Mouse (Mus musculus) liver, adult 2 months (tissue): ENCODE results near the gene Krt24. TPM values are rescaled to one million over a fixed set of nuclear protein-coding genes. Genes with fewer than 3 reads are reported as not detected.

Experiments
- DNase-seq: peaks from one replicate; pipeline ENCODE4 v3.0.0-alpha.2; 2011; ENCODE audit warnings: low read depth, low spot score; ENCODE audit errors: extremely low read depth
- H3K27ac ChIP-seq: fragments of 200-500 bp; replicated peaks from 2 replicates; pipeline ENCODE4 v1.5.1; 2012; ENCODE audit warnings: low read depth, mild to moderate bottlenecking, control low read depth, inconsistent platforms, low read length; ENCODE audit not compliant: insufficient read depth
- H3K27me3 ChIP-seq: fragments of 200-500 bp; 2 replicates; pipeline ENCODE4 v1.6.1; 2012; ENCODE audit warnings: mild to moderate bottlenecking, moderate library complexity, low read length, inconsistent platforms; ENCODE audit not compliant: control insufficient read depth, insufficient read depth
- H3K36me3 ChIP-seq: fragments of 200-500 bp; 2 replicates; pipeline ENCODE4 v1.6.1; 2012; ENCODE audit warnings: low read length, inconsistent platforms; ENCODE audit not compliant: control insufficient read depth, insufficient read depth
- H3K4me1 ChIP-seq: fragments of 200-500 bp; 2 replicates; pipeline ENCODE4 v1.6.1; 2011; ENCODE audit warnings: low read length; ENCODE audit not compliant: control insufficient read depth, insufficient read depth
- H3K4me3 ChIP-seq: fragments of 200-500 bp; 2 replicates; pipeline ENCODE4 v1.5.1; 2011; ENCODE audit warnings: low read depth, mild to moderate bottlenecking, control low read depth, low read length, moderate library complexity; ENCODE audit not compliant: insufficient read depth
- H3K79me2 ChIP-seq: fragments of 200-500 bp; 2 replicates; pipeline ENCODE4 v1.6.1; 2012; ENCODE audit warnings: inconsistent platforms, mild to moderate bottlenecking, low read length, moderate library complexity; ENCODE audit not compliant: control insufficient read depth, insufficient read depth
- H3K9ac ChIP-seq: fragments of 200-500 bp; 2 replicates; pipeline ENCODE4 v1.6.1; 2012; ENCODE audit warnings: low read depth, mild to moderate bottlenecking, control low read depth, inconsistent platforms, low read length
- CTCF ChIP-seq: fragments of 200-500 bp; IDR thresholded peaks from 2 replicates; pipeline ENCODE4 v1.5.1; 2011; ENCODE audit warnings: low read depth, low read length, control low read depth
- POLR2A ChIP-seq: fragments of 200-500 bp; IDR thresholded peaks from 2 replicates; pipeline ENCODE4 v1.6.1; 2011; ENCODE audit warnings: low read length, control low read depth; ENCODE audit not compliant: insufficient read depth; ENCODE audit errors: extremely low read depth
- WGBS: fragments of 180-500 bp; shearing (Covaris S2); methylation state at CpG from one replicate; pipeline ENCODE4 v1.1.7; 2018; 5-methylcytosine and 5-hydroxymethylcytosine counted together
- polyA plus RNA-seq: library from polyadenylated mRNA; depleted of rRNA; stranded (reverse); fragments of >200 nt; gene quantifications from 2 replicates; pipeline ENCODE4 v1.2.3, GENCODE M21; 2012
- total RNA-seq: library from RNA; depleted of rRNA; stranded (reverse); fragments of >200 nt; gene quantifications from 2 replicates; pipeline ENCODE4 v1.2.3, GENCODE M21; 2014

Krt24 gene
- total and polyA plus RNA-seq, 2 experiments = not detected

DNA sequence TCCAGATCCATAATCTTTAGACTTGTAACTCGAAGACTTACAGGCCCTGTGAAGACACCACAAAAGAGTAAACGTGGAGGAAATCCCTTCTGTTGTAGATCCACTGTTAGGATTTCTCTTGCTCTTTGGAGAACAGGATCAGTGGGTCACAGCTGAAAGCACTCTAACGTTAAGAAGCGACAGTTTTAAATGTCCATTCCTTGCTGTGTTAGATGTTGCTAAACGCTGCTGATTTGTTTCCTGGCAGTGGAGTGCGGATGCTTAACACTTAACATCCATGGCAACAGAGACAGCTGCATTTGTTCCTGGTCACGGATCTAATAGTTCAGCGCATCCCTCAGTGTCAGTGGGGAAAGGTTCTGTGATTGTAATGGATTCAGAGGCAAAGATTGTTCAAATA lies 31.5 kb upstream of the Krt24 start:
- WGBS = 81% methylated on average over 8 of the region's 8 CpGs
- no peaks in the 10 kb centered on the region for H3K36me3 ChIP-seq
- no peak for TF ChIP-seq CTCF
- no peak for TF ChIP-seq POLR2A

DNA sequence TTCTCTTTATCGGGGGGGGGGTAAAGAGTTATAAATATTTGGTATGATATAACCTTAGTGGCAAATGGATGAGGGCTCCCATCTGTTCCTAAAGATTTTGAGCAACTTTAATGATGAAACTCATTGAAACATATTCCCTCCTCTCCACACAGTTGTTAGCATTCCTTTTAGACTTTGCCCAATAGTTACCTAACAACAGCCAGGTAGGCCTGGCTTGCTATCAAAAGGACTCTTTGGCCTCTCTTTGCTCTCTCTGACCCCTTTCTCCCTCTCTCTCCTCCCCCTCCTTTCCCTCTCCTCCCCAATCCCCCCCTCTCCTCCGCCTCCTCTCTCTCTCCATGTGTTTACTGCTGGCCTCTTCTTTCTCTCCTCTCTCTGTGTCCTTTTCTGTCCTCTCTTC lies 29.5 kb upstream of the Krt24 start:
- no peaks in the 10 kb centered on the region for H3K36me3 ChIP-seq
- H3K4me3 ChIP-seq = no peak overlapping the region
- H3K27ac ChIP-seq = no peak overlapping the region
- no peaks in the 10 kb centered on the region for H3K27me3 ChIP-seq
- TF ChIP-seq CTCF (no peak), POLR2A (no peak)
- H3K79me2 ChIP-seq = no peaks in the 10 kb centered on the region
- H3K4me1 ChIP-seq = no peaks in the 10 kb centered on the region
- peak; percentile 48 for DNase-seq
- H3K9ac ChIP-seq = no peak overlapping the region
- 38% methylated on average over 2 of the region's 2 CpGs for WGBS

More for the DNA sequence above, 31.5 kb upstream of the Krt24 start:
- Histone ChIP-seq H3K4me1 (no peaks in the 10 kb centered on the region), H3K79me2 (no peaks in the 10 kb centered on the region), H3K27ac (no peak overlapping the region), H3K27me3 (no peaks in the 10 kb centered on the region), H3K4me3 (no peak overlapping the region), H3K9ac (no peak overlapping the region)
- DNase-seq = no peak

DNA sequence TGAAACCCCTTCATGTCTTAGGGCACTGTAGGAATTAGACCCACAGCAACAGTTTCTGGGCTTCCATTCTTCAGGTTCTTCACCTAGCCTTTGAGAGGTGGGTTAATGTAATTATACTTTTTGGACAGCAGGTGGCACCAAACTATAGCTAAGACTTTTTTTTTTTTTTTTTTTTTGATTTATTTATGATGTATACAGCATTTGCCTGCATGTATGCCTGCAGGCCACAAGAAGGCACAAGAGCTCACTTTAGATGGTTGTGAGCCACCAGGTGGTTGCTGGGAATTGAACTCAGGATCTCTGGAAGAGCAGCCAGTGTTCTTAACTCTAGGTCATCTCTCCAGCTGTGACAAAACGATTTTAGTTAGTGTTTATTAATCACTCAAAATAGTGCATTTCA lies 25.8 kb upstream of the Krt24 start:
- 92% methylated on average over 1 of the region's 1 CpGs for WGBS
- TF ChIP-seq POLR2A (no peak), CTCF (no peak)
- Histone ChIP-seq H3K4me3 (no peak overlapping the region), H3K9ac (no peak overlapping the region), H3K4me1 (no peaks in the 10 kb centered on the region), H3K79me2 (no peaks in the 10 kb centered on the region), H3K36me3 (no peaks in the 10 kb centered on the region), H3K27ac (no peak overlapping the region), H3K27me3 (no peaks in the 10 kb centered on the region)
- peak; percentile 28 for DNase-seq

DNA sequence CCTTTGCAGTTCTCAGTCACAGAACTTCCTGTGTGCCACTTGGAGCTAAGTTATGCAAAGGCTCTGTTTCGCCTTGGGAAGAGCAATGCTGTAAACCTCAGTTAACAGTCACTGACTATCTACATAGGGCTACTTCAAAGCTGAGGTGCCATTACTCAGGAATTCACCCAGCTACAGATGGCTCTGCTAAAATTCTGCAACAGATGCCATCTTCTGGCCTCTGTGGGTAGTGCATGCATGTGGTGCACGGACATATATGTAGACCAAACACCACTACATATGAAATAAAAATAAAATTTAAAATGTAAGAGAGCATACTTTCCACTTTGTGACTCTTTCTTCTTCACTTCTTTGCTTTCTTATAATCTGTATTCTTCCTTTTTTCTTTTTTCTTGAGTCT lies 22.5 kb upstream of the Krt24 start:
- peak; percentile 57; the same call in 1 of the 2 replicates for TF ChIP-seq CTCF
- TF ChIP-seq POLR2A = no peak
- Histone ChIP-seq H3K9ac (no peak overlapping the region), H3K27me3 (no peaks in the 10 kb centered on the region), H3K4me3 (no peak overlapping the region), H3K27ac (no peak overlapping the region), H3K4me1 (no peaks in the 10 kb centered on the region), H3K79me2 (no peaks in the 10 kb centered on the region), H3K36me3 (no peaks in the 10 kb centered on the region)
- WGBS = 37% methylated on average over 2 of the region's 2 CpGs
- DNase-seq = peak; percentile 42

DNA sequence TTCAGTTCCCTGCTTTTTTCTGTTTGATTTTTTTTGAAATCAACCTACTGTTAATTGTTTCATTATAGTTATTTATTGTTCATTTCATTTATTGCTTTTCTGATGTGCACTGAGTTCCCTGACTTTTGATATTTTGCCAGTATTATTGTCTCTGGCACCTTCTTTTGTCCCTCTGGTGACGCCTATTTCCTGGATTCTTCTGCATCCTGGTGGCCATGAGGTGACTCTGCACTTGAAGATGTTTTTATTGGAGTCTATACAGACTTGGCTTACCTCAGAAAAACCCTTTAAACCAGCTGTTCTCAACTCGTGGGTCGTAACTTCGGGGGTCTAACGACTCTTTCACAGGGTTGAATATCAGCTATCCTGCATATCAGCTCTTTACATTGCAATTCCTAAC lies 10.0 kb upstream of the Krt24 start:
- DNase-seq = no peak
- 59% methylated on average over 5 of the region's 5 CpGs for WGBS
- H3K27me3 ChIP-seq = peaks cover 3% of the 10 kb centered on the region; the same call in 1 of the 2 replicates
- H3K27ac ChIP-seq = no peak overlapping the region
- no peak overlapping the region for H3K9ac ChIP-seq
- H3K36me3 ChIP-seq = no peaks in the 10 kb centered on the region
- H3K79me2 ChIP-seq = no peaks in the 10 kb centered on the region
- H3K4me3 ChIP-seq = no peak overlapping the region
- H3K4me1 ChIP-seq = no peaks in the 10 kb centered on the region
- TF ChIP-seq CTCF = no peak
- TF ChIP-seq POLR2A = no peak

DNA sequence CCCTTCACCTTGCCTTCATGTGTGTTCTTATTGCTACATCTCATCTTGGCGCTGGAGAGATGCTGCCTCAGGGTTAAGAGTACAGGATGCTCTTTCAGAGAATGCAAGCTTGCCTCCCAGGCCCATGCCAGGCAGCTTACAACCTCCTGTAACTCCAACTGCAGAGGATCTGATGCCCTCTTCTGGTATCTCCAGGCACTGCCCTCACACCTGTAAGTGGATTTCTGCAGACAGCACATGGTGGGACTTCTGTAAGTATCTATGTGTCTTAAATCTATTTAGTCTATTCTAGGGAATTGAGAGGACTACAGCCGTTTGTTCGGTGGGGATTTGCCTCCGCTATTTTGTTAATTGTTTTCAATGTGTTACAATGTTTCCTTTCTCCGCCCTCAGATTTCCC lies 7.8 kb upstream of the Krt24 start:
- H3K79me2 ChIP-seq = no peaks in the 10 kb centered on the region
- peak; percentile 24 for DNase-seq
- H3K4me1 ChIP-seq = no peaks in the 10 kb centered on the region
- no peak overlapping the region for H3K4me3 ChIP-seq
- H3K36me3 ChIP-seq = no peaks in the 10 kb centered on the region
- peaks cover 3% of the 10 kb centered on the region; the same call in 1 of the 2 replicates for H3K27me3 ChIP-seq
- WGBS = 59% methylated on average over 5 of the region's 5 CpGs
- TF ChIP-seq CTCF = peak; percentile 61
- no peak for TF ChIP-seq POLR2A
- no peak overlapping the region for H3K27ac ChIP-seq
- no peak overlapping the region for H3K9ac ChIP-seq
